Mouse (Mus musculus) right cerebral cortex, adult 2 months (tissue): ENCODE measurements around the gene Pde6d.
"Not testable (repeated sequence)": the region's sequence is repeated elsewhere in the genome, so short reads cannot be mapped to it uniquely, and the experiment has no call there.

Experiments
- DNase-seq, 2 experiments: peaks; one replicate each; pipeline ENCODE4 v3.0.0; 2021 to 2022; ENCODE audit warnings: low spot score in 2 of 2

Gene Pde6d

DNA sequence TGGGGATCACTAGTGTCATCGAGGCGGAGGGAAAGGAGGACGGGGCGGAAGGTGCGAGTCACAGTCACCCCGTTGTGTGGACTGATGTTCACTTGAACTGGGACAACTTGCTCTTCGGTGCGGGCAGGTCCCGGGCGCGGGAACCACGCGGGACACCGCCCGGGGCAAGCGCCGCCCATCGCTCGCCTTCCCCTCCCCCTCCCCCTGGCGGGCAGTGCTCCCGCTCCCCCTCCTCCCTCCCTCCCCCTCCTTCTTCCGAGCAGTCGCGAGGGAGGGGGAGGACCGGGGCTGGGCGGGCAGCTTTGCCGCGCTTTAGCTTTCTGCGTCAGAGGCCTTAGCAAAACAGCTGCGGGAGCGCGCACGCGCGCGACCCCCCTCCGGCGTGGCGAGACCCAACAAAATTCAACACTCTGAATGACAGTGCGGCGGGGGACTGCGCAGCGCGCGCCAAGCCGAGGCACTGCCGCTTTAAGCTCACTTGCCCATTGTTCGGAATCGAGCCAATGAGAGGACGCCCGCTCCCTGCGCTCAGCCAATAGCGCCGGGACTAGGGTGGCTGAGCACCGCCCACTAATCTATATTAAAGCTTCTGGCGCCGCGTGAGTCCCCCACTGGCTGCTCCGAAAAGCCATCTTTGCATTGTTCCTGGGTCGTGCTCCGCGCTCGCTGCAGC is 56.2 kb downstream of the Pde6d start, which contains the start of gene Ptma:
Gene Ptma, plus strand, starts transcription at position 611 of the 673 bp plus-strand sequence.
- peak; percentile 98 to 99 for DNase-seq

DNA sequence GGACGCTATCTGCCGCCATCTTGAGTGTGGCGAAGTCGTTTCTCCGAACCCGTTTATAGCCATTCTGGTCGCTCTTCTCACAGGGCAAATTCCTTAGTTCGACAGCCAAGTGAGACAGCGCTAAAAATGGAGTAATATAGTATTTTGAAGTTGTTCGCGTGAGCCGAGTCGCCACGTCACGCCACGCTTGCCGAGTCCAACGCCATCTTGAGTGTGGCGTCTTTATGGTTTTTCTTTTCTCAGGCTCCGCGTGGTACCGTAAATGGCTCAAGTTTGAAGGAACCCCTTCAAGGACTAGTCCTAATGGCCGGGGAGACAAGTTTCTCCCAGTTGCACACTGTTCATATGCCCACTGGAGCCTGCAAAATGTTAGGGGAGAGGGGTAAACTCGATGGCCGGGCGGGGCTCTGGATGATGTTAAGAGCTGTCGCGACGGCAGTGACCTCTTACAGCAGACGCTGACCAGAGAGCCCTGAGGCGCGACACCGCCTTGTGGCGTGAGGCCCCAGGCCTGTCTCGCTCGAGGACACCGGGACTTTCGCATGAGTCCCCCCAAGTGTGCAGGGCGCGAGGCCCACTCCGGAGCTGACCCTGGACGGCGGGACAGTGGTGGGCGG is 56.8 kb downstream of the Pde6d start:
- peak in 1 of 2 experiments; percentile 79 for DNase-seq

DNA sequence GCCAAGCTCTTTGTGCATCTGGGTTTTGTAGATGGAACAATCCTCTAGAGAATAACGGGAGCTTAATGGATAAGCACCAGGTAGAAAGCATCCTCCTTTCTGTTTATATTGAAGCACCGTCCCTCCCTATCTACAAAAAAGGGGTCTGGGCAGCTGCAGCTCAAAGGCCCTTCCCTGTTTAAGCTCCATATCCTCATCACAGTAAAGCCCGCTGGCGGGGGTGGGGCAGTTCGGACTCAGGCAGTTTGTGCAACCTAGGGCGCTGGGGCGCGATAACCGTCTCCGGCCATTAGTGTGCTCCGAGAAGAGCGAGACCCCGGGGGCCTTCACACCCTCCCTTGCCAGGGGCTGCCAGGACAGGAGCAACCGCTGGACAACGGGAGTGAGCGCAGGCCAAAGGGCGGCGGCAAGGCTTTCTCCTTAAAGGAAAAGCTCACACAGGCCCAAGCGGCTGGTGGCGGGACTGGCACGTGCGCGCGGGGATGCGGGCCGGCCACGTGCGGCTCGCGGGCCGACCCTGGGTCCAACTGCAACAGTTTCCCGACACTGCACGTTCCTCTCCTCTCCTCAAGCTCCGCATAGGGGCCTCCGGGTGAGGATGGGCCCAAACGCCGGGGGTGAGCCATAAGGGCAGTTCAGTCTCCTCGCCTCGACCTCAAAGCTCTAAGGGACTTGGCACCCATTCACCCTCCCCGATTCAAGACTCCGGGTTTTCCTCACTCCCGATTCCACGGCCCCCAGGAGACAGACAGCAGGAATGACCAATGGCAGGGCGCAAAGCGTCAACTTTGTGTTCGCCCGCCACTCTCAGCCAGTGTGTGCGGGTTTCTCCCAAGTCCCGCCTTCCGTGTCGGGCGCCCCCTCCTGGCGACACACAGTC is 57.6 kb downstream of the Pde6d start:
- peak; percentile 99 to 100 for DNase-seq

DNA sequence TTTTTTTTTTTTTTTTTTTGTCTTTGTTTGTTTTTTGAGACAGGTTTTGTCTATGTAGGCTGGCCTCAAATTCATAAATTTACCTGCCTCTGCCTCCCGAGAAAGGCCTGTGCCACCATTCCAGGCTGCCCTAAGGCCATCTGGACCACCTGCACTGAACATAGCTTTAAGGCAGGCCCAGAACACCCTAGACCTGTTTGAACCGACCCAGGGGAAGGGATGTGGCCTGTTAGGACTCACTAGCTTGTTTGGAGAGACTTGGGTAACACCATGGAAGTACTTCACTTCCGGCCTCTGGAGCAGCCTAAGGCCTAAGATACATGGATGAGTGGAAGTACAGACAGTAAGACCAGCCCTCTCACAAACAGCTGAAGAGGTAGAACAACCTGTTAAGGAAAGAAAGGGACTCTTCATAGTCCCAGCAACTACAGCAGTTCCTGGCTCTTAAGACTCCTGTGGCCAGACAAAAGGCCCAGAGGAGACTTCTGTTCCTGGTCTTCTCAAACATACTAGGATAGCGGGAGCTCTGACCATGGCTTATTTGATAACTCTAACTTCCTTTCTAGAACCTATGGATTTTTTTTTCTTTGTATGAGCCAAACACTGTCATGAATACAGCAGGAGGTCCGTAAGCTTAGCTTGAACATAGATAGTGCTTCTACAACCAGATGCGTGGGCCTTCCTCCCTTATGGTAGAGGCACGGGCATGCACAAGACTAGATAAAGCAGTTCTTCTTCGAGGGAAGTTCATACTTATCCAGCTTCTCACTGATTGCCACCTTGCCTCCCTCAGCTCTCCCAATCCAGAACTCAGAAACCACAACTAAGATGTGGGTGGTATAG is 58.4 kb downstream of the Pde6d start:
- peak in 1 of 2 experiments; percentile 17 for DNase-seq

GRCm38 (mm10) chr1:86522286-86522871 is 60.0 kb downstream of the Pde6d start:
- DNase-seq = no peak

GRCm38 (mm10) chr1:86520361-86520760 is 62.1 kb downstream of the Pde6d start:
- DNase-seq = no peak

- no peak for DNase-seq
Measured at GRCm38 (mm10) chr1:86517076-86517475, 65.4 kb downstream of the Pde6d start.

- no peak for DNase-seq
Measured at GRCm38 (mm10) chr1:86515715-86516410, 66.6 kb downstream of the Pde6d start.

DNA sequence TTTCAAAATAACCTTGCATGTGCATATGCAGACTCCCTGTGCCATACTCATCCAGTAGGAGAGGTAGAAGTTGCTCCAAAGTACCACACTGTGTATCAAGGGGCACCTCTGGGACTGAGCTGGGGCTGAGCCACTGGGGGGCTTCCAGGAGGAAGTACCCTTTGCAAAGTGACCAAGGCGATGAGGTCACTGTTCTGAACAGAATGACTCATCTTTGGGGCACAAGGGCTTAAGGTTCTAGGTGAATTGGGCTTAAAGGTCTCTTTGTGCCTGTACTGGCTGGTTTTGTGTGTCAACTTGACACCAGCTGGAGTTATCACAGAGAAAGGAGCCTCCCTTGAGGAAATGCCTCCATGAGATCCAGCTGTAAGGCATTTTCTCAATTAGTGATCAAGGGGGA is 69.4 kb downstream of the Pde6d start:
- DNase-seq = not testable (repeated sequence)

DNA sequence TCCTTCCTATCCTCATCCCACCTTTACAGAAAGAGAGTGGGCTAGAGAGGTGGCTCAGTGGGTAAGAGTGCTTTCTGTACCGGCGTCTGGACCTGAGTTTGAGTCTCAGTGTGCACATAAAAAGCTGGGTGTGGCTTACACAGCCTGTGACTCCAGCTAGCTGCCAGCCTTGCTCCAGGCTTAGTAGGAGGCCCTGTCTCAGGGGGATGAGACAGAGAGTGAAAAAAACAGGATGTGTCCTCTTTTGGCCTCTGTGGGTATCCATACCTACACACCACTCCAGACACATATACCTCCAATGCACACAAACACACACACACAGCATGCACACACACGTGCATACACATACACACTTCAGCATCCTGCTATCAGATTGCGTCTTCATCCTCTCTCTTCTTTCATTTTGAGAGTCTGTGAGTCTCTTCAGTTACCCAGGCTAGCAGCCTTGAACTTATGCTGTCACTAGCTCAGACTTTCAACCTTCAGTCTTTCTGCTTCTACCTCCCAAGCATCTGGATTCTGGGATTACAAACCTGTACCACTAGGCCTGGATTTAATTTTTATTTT is 70.2 kb downstream of the Pde6d start:
- DNase-seq = no peak

- DNase-seq = no peak
Measured at GRCm38 (mm10) chr1:86510676-86511441, 71.6 kb downstream of the Pde6d start.

GRCm38 (mm10) chr1:86510266-86510665 is 72.2 kb downstream of the Pde6d start:
- no peak for DNase-seq

DNA sequence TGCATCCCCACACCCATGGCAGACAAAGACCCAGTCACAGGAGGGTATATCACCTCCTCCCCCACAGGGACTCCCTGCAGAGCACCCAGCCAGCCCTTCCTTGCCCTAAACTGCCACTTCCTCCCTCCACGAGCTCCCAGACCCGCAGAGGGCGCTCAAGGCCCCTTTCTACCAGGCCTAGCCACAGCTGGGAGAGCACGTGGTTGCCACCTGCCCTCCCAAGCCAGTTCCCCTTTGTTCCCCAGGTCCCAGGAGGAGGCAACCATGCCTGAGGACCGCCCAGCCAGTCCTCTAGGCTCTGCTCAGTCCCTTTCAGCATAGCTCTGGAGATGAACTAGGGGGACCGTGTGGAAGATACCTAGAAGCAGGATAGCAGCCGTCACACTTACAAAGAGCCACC is 73.0 kb downstream of the Pde6d start:
- DNase-seq = peak; percentile 76

GRCm38 (mm10) chr1:86507866-86508265 is 74.6 kb downstream of the Pde6d start:
- DNase-seq = no peak

GRCm38 (mm10) chr1:86506420-86506819 is 76.0 kb downstream of the Pde6d start:
- no peak for DNase-seq

- DNase-seq = no peak
Measured at GRCm38 (mm10) chr1:86505461-86505860, 77.0 kb downstream of the Pde6d start.

DNA sequence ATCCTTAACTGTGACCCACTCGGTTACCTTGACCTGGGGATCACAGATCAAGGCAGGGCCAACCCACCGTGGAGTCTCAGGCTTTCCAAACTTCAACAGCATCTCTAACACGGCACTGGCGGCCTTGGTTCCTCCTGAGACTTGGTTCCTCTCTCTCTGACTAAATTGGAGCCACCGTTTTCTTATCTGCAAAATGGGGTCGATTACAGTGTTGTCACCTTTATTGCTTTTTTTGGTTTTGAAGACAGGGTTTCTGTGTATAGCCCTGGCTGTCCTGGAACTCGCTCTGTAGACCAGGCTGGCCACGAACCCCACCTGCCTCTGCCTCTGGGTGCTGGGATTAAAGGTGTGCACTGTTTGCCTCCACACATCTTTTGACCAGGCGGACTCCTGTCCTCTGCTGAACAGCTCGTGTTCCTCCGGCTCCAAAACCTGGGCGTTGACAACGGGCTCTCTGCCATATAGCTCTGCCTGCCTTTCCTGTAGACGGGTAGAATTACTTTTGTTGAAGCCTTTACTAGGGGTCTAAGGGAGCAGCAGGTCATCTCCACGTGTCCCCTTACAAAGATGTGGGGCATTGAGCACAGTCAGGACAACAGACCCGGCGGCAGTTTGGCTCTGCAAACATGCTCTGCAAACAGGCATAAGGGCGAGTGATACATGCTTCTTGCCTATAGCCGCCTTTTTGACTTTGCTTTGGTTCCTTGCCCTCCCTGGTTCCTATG is 77.6 kb downstream of the Pde6d start:
- DNase-seq = no peak

DNA sequence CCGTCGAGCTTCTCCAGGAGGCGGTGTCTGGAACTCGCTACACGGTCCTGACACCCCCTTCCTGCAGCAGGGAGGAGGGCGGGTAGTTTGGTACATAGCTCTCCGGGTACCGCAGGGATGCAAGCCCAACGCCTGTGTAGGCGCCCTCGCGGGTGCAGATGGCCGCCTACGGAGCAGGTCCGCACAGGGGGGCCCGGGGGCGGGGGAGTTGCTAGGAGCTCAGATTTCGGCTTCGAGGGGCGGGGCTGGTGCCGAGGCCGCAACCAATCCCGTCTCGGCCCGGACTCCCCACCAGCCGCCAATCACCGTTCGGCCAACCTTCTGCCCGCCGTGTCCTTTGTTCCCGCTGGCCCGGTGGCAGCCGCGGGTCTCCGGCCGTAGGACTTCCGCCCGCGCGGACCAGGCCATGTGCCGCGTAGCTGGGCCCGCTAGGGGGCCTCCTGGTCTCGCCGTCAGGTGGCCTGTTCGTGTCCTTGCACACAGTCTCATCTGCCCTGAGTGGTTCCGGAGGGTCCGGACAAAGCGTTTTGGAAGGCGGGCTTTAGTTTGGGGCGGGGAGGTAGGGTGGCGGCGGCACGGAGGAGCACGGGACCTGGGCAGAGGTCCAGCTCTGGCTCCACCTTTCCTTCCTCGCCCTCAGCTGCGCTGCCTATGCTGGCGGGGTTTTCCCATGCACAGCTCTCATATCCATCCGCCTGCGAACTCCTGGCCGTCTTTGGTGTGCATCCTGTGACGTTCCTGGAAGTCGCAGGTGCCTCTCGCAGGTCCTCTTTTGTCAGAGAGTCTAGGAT is 78.3 kb downstream of the Pde6d start:
- DNase-seq = peak; percentile 93 to 95
